Mouse (Mus musculus) liver, embryonic 14.5 days (tissue): ENCODE measurements around the gene Taok1.

Experiments used
- CTCF ChIP-seq: IDR thresholded peaks from 2 replicates; pipeline ENCODE4 v1.5.1; 2016; ENCODE audit warnings: antibody characterized with exemption, low read depth, control low read depth
- EP300 ChIP-seq: IDR thresholded peaks from 2 replicates; pipeline ENCODE4 v1.6.1; 2016; ENCODE audit warnings: antibody characterized with exemption, low read depth

GRCm38 (mm10) chr11:77502481-77502880, 105.1 kb downstream of the Taok1 start:
- TF ChIP-seq CTCF: no peak
- TF ChIP-seq EP300: no peak
